Mouse (Mus musculus): ENCODE results near the gene Megf11. TPM values are rescaled to one million over a fixed set of nuclear protein-coding genes. Genes with fewer than 3 reads are reported as not detected.

Megf11 gene
- polyA plus RNA-seq, 1 experiment, result 0.09 TPM

GRCm38 (mm10) chr9:64546344-64546991, 161.0 kb downstream of the Megf11 start:
- Histone ChIP-seq H3K4me3 (ENCODE audit: insufficient read depth, low read length) (no peak overlapping the region), H3K27ac (ENCODE audit: insufficient read depth, low read length) (no peak overlapping the region), H3K4me1 (ENCODE audit: control insufficient read depth, insufficient read depth, low read length) (no peaks in the 10 kb centered on the region)
- TF ChIP-seq CTCF (IDR thresholded peaks at IDR 0.05; ENCODE audit: borderline replicate concordance, insufficient read depth, low read length), result no peak
- TF ChIP-seq POLR2A (IDR thresholded peaks at IDR 0.05; ENCODE audit: low read depth, low read length), result no peak

GRCm38 (mm10) chr9:64548332-64548731, 162.9 kb downstream of the Megf11 start:
- H3K27ac ChIP-seq (ENCODE audit: insufficient read depth, low read length), result no peak overlapping the region
- H3K4me1 ChIP-seq (ENCODE audit: control insufficient read depth, insufficient read depth, low read length), result no peaks in the 10 kb centered on the region
- no peak for TF ChIP-seq POLR2A (IDR thresholded peaks at IDR 0.05; ENCODE audit: low read depth, low read length)
- no peak overlapping the region for H3K4me3 ChIP-seq (ENCODE audit: insufficient read depth, low read length)

GRCm38 (mm10) chr9:64551307-64551706, 165.9 kb downstream of the Megf11 start:
- H3K4me3 ChIP-seq (ENCODE audit: insufficient read depth, low read length), result no peak overlapping the region
- no peak for TF ChIP-seq CTCF (IDR thresholded peaks at IDR 0.05; ENCODE audit: borderline replicate concordance, insufficient read depth, low read length)
- TF ChIP-seq POLR2A (IDR thresholded peaks at IDR 0.05; ENCODE audit: low read depth, low read length), result no peak
- H3K4me1 ChIP-seq (ENCODE audit: control insufficient read depth, insufficient read depth, low read length), result no peaks in the 10 kb centered on the region
- H3K27ac ChIP-seq (ENCODE audit: insufficient read depth, low read length), result no peak overlapping the region

GRCm38 (mm10) chr9:64552046-64552445, 166.6 kb downstream of the Megf11 start:
- Histone ChIP-seq H3K4me3 (ENCODE audit: insufficient read depth, low read length) (no peak overlapping the region), H3K27ac (ENCODE audit: insufficient read depth, low read length) (no peak overlapping the region), H3K4me1 (ENCODE audit: control insufficient read depth, insufficient read depth, low read length) (no peaks in the 10 kb centered on the region)
- TF ChIP-seq POLR2A (IDR thresholded peaks at IDR 0.05; ENCODE audit: low read depth, low read length) (no peak), CTCF (IDR thresholded peaks at IDR 0.05; ENCODE audit: borderline replicate concordance, insufficient read depth, low read length) (no peak)

GRCm38 (mm10) chr9:64553441-64553840, 168.0 kb downstream of the Megf11 start:
- Histone ChIP-seq H3K4me1 (ENCODE audit: control insufficient read depth, insufficient read depth, low read length) (no peaks in the 10 kb centered on the region), H3K27ac (ENCODE audit: insufficient read depth, low read length) (no peak overlapping the region), H3K4me3 (ENCODE audit: insufficient read depth, low read length) (no peak overlapping the region)
- no peak for TF ChIP-seq POLR2A (IDR thresholded peaks at IDR 0.05; ENCODE audit: low read depth, low read length)
- TF ChIP-seq CTCF (IDR thresholded peaks at IDR 0.05; ENCODE audit: borderline replicate concordance, insufficient read depth, low read length), result no peak

- H3K27ac ChIP-seq (ENCODE audit: insufficient read depth, low read length), result no peak overlapping the region
- TF ChIP-seq POLR2A (IDR thresholded peaks at IDR 0.05; ENCODE audit: low read depth, low read length), result no peak
- no peak for TF ChIP-seq CTCF (IDR thresholded peaks at IDR 0.05; ENCODE audit: borderline replicate concordance, insufficient read depth, low read length)
- H3K4me3 ChIP-seq (ENCODE audit: insufficient read depth, low read length), result no peak overlapping the region
- H3K4me1 ChIP-seq (ENCODE audit: control insufficient read depth, insufficient read depth, low read length), result no peaks in the 10 kb centered on the region
Measured at GRCm38 (mm10) chr9:64555620-64556019, 170.2 kb downstream of the Megf11 start.

GRCm38 (mm10) chr9:64557110-64557745, 171.8 kb downstream of the Megf11 start:
- no peak for TF ChIP-seq CTCF (IDR thresholded peaks at IDR 0.05; ENCODE audit: borderline replicate concordance, insufficient read depth, low read length)
- TF ChIP-seq POLR2A (IDR thresholded peaks at IDR 0.05; ENCODE audit: low read depth, low read length), result no peak
- Histone ChIP-seq H3K4me3 (ENCODE audit: insufficient read depth, low read length) (no peak overlapping the region), H3K4me1 (ENCODE audit: control insufficient read depth, insufficient read depth, low read length) (no peaks in the 10 kb centered on the region), H3K27ac (ENCODE audit: insufficient read depth, low read length) (no peak overlapping the region)

- Histone ChIP-seq H3K4me3 (ENCODE audit: insufficient read depth, low read length) (no peak overlapping the region), H3K4me1 (ENCODE audit: control insufficient read depth, insufficient read depth, low read length) (no peaks in the 10 kb centered on the region), H3K27ac (ENCODE audit: insufficient read depth, low read length) (no peak overlapping the region)
- TF ChIP-seq CTCF (IDR thresholded peaks at IDR 0.05; ENCODE audit: borderline replicate concordance, insufficient read depth, low read length) (no peak), POLR2A (IDR thresholded peaks at IDR 0.05; ENCODE audit: low read depth, low read length) (no peak)
Measured at GRCm38 (mm10) chr9:64557846-64558530, 172.6 kb downstream of the Megf11 start.

GRCm38 (mm10) chr9:64564315-64564767, 178.9 kb downstream of the Megf11 start:
- no peak overlapping the region for H3K4me3 ChIP-seq (ENCODE audit: insufficient read depth, low read length)
- TF ChIP-seq POLR2A (IDR thresholded peaks at IDR 0.05; ENCODE audit: low read depth, low read length) (no peak), CTCF (IDR thresholded peaks at IDR 0.05; ENCODE audit: borderline replicate concordance, insufficient read depth, low read length) (no peak)
- H3K4me1 ChIP-seq (ENCODE audit: control insufficient read depth, insufficient read depth, low read length), result peaks cover 4% of the 10 kb centered on the region
- no peak overlapping the region for H3K27ac ChIP-seq (ENCODE audit: insufficient read depth, low read length)

GRCm38 (mm10) chr9:64565915-64566314, 180.5 kb downstream of the Megf11 start:
- TF ChIP-seq POLR2A (IDR thresholded peaks at IDR 0.05; ENCODE audit: low read depth, low read length) (no peak), CTCF (IDR thresholded peaks at IDR 0.05; ENCODE audit: borderline replicate concordance, insufficient read depth, low read length) (no peak)

More at GRCm38 (mm10) chr9:64565915-64566314, 180.5 kb downstream of the Megf11 start:
- H3K27ac ChIP-seq (ENCODE audit: insufficient read depth, low read length), result no peak overlapping the region
- H3K4me1 ChIP-seq (ENCODE audit: control insufficient read depth, insufficient read depth, low read length), result peaks cover 4% of the 10 kb centered on the region
- no peak overlapping the region for H3K4me3 ChIP-seq (ENCODE audit: insufficient read depth, low read length)
